Comparison of ENCODE assay signal across 8 mouse cellular contexts in the genomic region with DNA sequence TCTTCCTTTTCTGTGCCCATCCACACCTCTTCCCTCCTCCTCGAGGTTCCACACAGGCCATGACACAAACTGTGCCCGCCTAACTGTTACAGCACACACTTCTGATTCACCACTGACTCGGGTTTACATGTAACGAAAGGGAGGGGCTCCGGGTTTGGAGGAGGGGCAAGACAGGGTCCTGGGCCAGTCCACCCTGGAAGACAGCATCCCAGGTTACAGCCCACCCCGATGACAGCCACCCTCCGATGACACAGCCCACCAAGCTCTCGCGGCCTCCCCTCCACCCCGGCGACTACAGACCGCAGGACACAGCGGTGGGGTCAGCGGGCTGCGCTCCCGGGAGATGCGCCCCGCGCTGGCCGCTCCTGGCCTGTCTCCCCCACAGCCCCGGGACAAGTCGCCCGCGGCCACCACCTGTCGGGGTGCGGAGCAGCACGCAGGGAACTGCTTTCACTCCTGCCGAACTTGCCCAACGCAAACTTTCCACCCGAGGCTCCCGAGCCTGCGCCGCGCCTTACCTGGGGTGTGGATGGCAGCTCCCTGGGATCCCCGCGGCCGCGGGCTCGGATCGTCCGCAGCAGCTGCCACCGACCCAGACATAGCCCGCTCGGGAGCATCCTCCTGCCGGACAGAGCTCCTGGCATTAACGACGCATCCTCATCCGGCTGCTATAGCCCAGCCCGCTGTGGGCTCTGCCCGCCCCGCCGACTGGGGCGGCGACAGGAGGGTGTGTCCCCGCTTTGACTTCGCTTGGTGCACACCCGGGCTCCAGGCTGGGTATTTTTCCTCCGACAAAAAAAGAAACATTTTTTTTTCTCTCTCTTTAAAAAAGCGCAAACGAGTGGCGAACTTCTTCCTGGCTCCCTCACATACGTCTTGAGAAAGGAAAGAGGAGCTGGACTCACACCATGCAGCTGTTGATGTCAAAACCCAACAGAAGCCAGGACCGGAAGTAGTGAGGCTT. TPM values are rescaled to one million over a fixed set of nuclear protein-coding genes. Genes with fewer than 3 reads are reported as not detected.
A peak's percentile ranks its signal among the peaks of the same experiment; 100 is the strongest.
DNase-seq lines count a peak whose midpoint lies in the region; ATAC-seq and TF ChIP-seq lines count a peak whose summit lies in the region.

Gene Mcub (minus strand): TSS at position 775 of the 964 bp plus-strand sequence.

- WGBS in kidney, adult 2 months, result under 1% methylated on average over 63 of the region's 63 CpGs
- WGBS in lung, postnatal 0 days, result 3% methylated on average over 59 of the region's 63 CpGs
- WGBS in olfactory bulb, adult 2 months, result under 1% methylated on average over 63 of the region's 63 CpGs

- H3K36me3 ChIP-seq in kidney, adult 2 months (ENCODE audit: control insufficient read depth, insufficient read depth, low read length), result no peaks in the 10 kb centered on the region
- H3K36me3 ChIP-seq in lung, postnatal 0 days (ENCODE audit: insufficient read depth, low read length), result no peaks in the 10 kb centered on the region

- peaks cover 10% of the 10 kb centered on the region; the same call in 1 of the 2 replicates for H3K4me1 ChIP-seq in kidney, adult 2 months (ENCODE audit: control insufficient read depth, insufficient read depth, low read length)
- H3K4me1 ChIP-seq in lung, postnatal 0 days (ENCODE audit: insufficient read depth, low read depth, low read length), result peaks cover 10% of the 10 kb centered on the region; the same call in 1 of the 2 replicates
- peaks cover 18% of the 10 kb centered on the region for H3K4me1 ChIP-seq in olfactory bulb, adult 2 months (ENCODE audit: control insufficient read depth, insufficient read depth, low read length)

- no peak for TF ChIP-seq POLR2A in kidney, adult 2 months (IDR thresholded peaks at IDR 0.05; ENCODE audit: low read depth, low read length)
- no peak for TF ChIP-seq POLR2A in olfactory bulb, adult 2 months (IDR thresholded peaks at IDR 0.05; ENCODE audit: insufficient read depth, low read depth, low read length)

- peak; percentile 6 to 14 for DNase-seq in cerebellum, postnatal 14 days
- no peak for DNase-seq in cerebellum, adult 11 months
- peak; percentile 47 for DNase-seq in embryo, embryonic 10 days (ENCODE audit: low spot score)
- DNase-seq in heart, adult 8-10 months (ENCODE audit: low spot score), result peak; percentile 39
- DNase-seq in kidney, adult 2 months, result peak; percentile 39
- DNase-seq in lung, postnatal 0 days (ENCODE audit: low spot score), result peak; percentile 79
- DNase-seq in urinary bladder, postnatal 36 days (ENCODE audit: low spot score in 2 of 2), result peak; percentile 32 to 39

- no peak within 1 kb of the TSS for H3K27ac ChIP-seq in kidney, adult 2 months (ENCODE audit: insufficient read depth, low read depth, low read length)
- no peak within 1 kb of the TSS for H3K27ac ChIP-seq in lung, postnatal 0 days (ENCODE audit: low read length)
- H3K27ac ChIP-seq in olfactory bulb, adult 2 months (ENCODE audit: insufficient read depth, low read depth, low read length), result no peak within 1 kb of the TSS

- TF ChIP-seq EP300 in lung, postnatal 0 days (IDR thresholded peaks at IDR 0.05), result no peak

- H3K9me3 ChIP-seq in lung, postnatal 0 days (ENCODE audit: low read length), result no peaks in the 10 kb centered on the region

- peak; percentile 91 for ATAC-seq in lung, postnatal 0 days

- TF ChIP-seq CTCF in kidney, adult 2 months (conservative IDR thresholded peaks at IDR 0.05; ENCODE audit: insufficient read depth, insufficient read length, low read depth, low read length), result no peak
- TF ChIP-seq CTCF in lung, postnatal 0 days (IDR thresholded peaks at IDR 0.05), result no peak
- TF ChIP-seq CTCF in olfactory bulb, adult 2 months (IDR thresholded peaks at IDR 0.05; ENCODE audit: insufficient read depth, low read depth, low read length), result no peak

- peak within 1 kb of the TSS; percentile 16 for H3K9ac ChIP-seq in lung, postnatal 0 days (replicated peaks; ENCODE audit: low read depth)

- H3K4me3 ChIP-seq in kidney, adult 2 months (ENCODE audit: insufficient read depth, low read depth, low read length), result peak within 1 kb of the TSS; percentile 53
- peak within 1 kb of the TSS; percentile 57 for H3K4me3 ChIP-seq in lung, postnatal 0 days (ENCODE audit: low read depth, low read length)
- peak within 1 kb of the TSS; percentile 61 for H3K4me3 ChIP-seq in olfactory bulb, adult 2 months (ENCODE audit: insufficient read depth, low read depth, low read length)

- no peaks in the 10 kb centered on the region; the same call in 1 of the 2 replicates for H3K27me3 ChIP-seq in kidney, adult 2 months (replicated peaks; ENCODE audit: control insufficient read depth, insufficient read depth, low read length)
- H3K27me3 ChIP-seq in lung, postnatal 0 days (replicated peaks; ENCODE audit: insufficient read depth, low read length), result no peaks in the 10 kb centered on the region

- H3K4me2 ChIP-seq in lung, postnatal 0 days (replicated peaks; ENCODE audit: low read depth, low read length), result peak within 1 kb of the TSS; percentile 98

RNA-seq across cellular contexts. Expression of gene Mcub, which starts in this region (rescaled TPM):
- total RNA-seq in heart, adult 8-10 months (2022), result 1 to 10 TPM; 1.1 to 2.5 (median 1.6) TPM
- 1.7 and 3.1 TPM in 2 replicates for polyA plus RNA-seq in kidney, adult 2 months (2012; rRNA removed)
- polyA plus RNA-seq in lung, postnatal 0 days (2015; fragmentation: Nextera tagmentation; extraction: Ambion mirVana), result 11.2 and 11.8 TPM in 2 replicates
- polyA plus RNA-seq in olfactory bulb, adult 2 months (2012; ENCODE audit: insufficient read depth, insufficient read length, low replicate concordance, missing spikeins), result not detected in 2 replicates
